Mouse (Mus musculus): ENCODE results near the gene Txnip. TPM values are rescaled to one million over a fixed set of nuclear protein-coding genes. Genes with fewer than 3 reads are reported as not detected.

Gene Txnip
- polyA plus RNA-seq, 1 experiment from 2014 or later = 257 TPM

Other genes with a start within 250 kb of the Txnip start
- gene BC107364, start 105.7 kb upstream of the Txnip start, polyA plus RNA-seq (2014; fragmentation: Nextera tagmentation; extraction: Ambion mirVana) = 0.66 and 1.0 TPM in 2 replicates
- gene Hfe2, start 32.8 kb upstream of the Txnip start, polyA plus RNA-seq (2014; fragmentation: Nextera tagmentation; extraction: Ambion mirVana) = 10.8 and 11.7 TPM in 2 replicates
- gene Gm16253, start 19.0 kb downstream of the Txnip start, polyA plus RNA-seq (2014; fragmentation: Nextera tagmentation; extraction: Ambion mirVana) = 0.68 and 0.81 TPM in 2 replicates
- gene Polr3gl, start 36.2 kb downstream of the Txnip start, polyA plus RNA-seq (2014; fragmentation: Nextera tagmentation; extraction: Ambion mirVana) = 25.5 and 28.7 TPM in 2 replicates
- gene Ankrd34a, start 38.7 kb downstream of the Txnip start, polyA plus RNA-seq (2014; fragmentation: Nextera tagmentation; extraction: Ambion mirVana) = 8.4 and 8.5 TPM in 2 replicates
- 5.6 and 6.7 TPM in 2 replicates for gene Lix1l, start 43.2 kb downstream of the Txnip start, polyA plus RNA-seq (2014; fragmentation: Nextera tagmentation; extraction: Ambion mirVana)
- gene Rbm8a, start 72.0 kb downstream of the Txnip start, polyA plus RNA-seq (2014; fragmentation: Nextera tagmentation; extraction: Ambion mirVana) = 90.0 and 91.7 TPM in 2 replicates
- 40.5 and 43.4 TPM in 2 replicates for gene Pex11b, start 77.4 kb downstream of the Txnip start, polyA plus RNA-seq (2014; fragmentation: Nextera tagmentation; extraction: Ambion mirVana)
- 0.07 and 0.20 TPM in 2 replicates for gene Gm42957, start 77.5 kb downstream of the Txnip start, polyA plus RNA-seq (2014; fragmentation: Nextera tagmentation; extraction: Ambion mirVana)
- gene Itga10, start 87.6 kb downstream of the Txnip start, polyA plus RNA-seq (2014; fragmentation: Nextera tagmentation; extraction: Ambion mirVana) = 1.3 TPM in 2 replicates
- 0.09 and 0.23 TPM in 2 replicates for gene Ankrd35, start 112.2 kb downstream of the Txnip start, polyA plus RNA-seq (2014; fragmentation: Nextera tagmentation; extraction: Ambion mirVana)
- 26.8 and 30.6 TPM in 2 replicates for gene Pias3, start 138.4 kb downstream of the Txnip start, polyA plus RNA-seq (2014; fragmentation: Nextera tagmentation; extraction: Ambion mirVana)
- gene Nudt17, start 150.6 kb downstream of the Txnip start, polyA plus RNA-seq (2014; fragmentation: Nextera tagmentation; extraction: Ambion mirVana) = 8.0 and 8.8 TPM in 2 replicates
- 27.0 and 27.1 TPM in 2 replicates for gene Polr3c, start 169.7 kb downstream of the Txnip start, polyA plus RNA-seq (2014; fragmentation: Nextera tagmentation; extraction: Ambion mirVana)
- gene Rnf115, start 169.7 kb downstream of the Txnip start, polyA plus RNA-seq (2014; fragmentation: Nextera tagmentation; extraction: Ambion mirVana) = 41.2 and 42.0 TPM in 2 replicates